In the genomic region with DNA sequence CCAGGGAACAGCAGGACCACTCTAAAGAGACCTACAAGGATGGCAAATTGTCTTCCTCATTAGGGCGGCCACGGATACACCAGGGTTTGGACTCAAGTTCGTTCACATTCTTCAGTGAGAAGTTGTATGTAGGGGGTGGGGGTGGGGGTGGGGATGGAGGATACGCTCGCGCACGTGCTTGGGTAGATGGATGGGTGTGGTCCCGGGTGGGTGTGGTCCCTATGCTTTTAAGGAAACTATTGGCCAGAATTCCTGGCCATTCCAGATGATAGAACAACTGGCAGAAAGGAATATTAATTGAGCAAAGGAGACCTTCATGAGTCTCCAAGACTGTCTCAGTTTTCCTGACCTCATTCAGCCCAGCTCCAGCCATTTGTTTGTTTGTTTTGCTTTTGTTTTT, we compare ENCODE assay signal across 16 mouse cellular contexts.
A peak's percentile ranks its signal among the peaks of the same experiment; 100 is the strongest.
DNase-seq lines count a peak whose midpoint lies in the region.
"Had no signal": no experiment of that assay in that cellular context is flagged by ENCODE, and none has a peak within 500 bp of the region (broad histone marks: within the 10 kb centered on the region; RNA-seq: fewer than 3 reads in every experiment).

No protein-coding gene starts in this region.

- DNase-seq in testis, postnatal 10 days (ENCODE audit: low spot score) = peak; percentile 12
- no peak for DNase-seq in testis, postnatal 14 days (ENCODE audit: low spot score)
- peak; percentile 78 for DNase-seq in ES-CJ7 (ENCODE audit: low read depth, low spot score)
- DNase-seq in ZHBTc4 (ENCODE audit: low read depth, low spot score) = peak; percentile 50
- DNase-seq in kidney, adult 18-20 months = no peak
- DNase-seq in retina, embryonic 14.5 days (ENCODE audit: low spot score) = no peak
- DNase-seq: adrenal gland, adult 2 months; adrenal gland, postnatal 10 days; adrenal gland, postnatal 25 days; cerebellum, adult 11 months; cerebellum, adult 18-20 months; cerebellum, adult 8-10 months; cerebellum, adult 9-11 months; cerebellum, postnatal 14 days; cerebellum, postnatal 36 days; embryo, embryonic 11 days had no signal

Comparison
In these comparisons a context has a peak if more than half of its experiments do, and no peak if none do; other contexts are left out.
1. DNase-seq: peak in testis, postnatal 10 days (single experiment), ES-CJ7 (single experiment) and ZHBTc4 (single experiment); none in testis, postnatal 14 days (single experiment), kidney, adult 18-20 months (single experiment) and retina, embryonic 14.5 days (single experiment).